Mouse (Mus musculus) activated CD4-positive, CD25-positive, alpha-beta regulatory T cell, adult 4 months (primary cell): ENCODE data around the gene Gm49359. TPM values are rescaled to one million over a fixed set of nuclear protein-coding genes. Genes with fewer than 3 reads are reported as not detected.
A peak's percentile ranks its signal among the peaks of the same experiment; 100 is the strongest.
"Not testable (repeated sequence)": the region's sequence is repeated elsewhere in the genome, so short reads cannot be mapped to it uniquely, and the experiment has no call there.

ENCODE experiments used
- ATAC-seq: one replicate; pipeline ENCODE4 v1.8.0; 2017
- polyA plus RNA-seq, 2 experiments: library from polyadenylated mRNA; unstranded; fragments of 100-300 nt; shearing (Covaris generic); gene quantifications; one replicate each; pipeline ENCODE4 v1.2.1; 2017

Gene Gm49359
- 10 to 100 TPM; 13.2 to 21.1 TPM for polyA plus RNA-seq

GRCm38 (mm10) chr13:62466424-62467334, at the start of gene Gm49359:
Gene Gm49359 (minus strand): TSS chr13:62466832.
- ATAC-seq = peak; percentile 100

DNA sequence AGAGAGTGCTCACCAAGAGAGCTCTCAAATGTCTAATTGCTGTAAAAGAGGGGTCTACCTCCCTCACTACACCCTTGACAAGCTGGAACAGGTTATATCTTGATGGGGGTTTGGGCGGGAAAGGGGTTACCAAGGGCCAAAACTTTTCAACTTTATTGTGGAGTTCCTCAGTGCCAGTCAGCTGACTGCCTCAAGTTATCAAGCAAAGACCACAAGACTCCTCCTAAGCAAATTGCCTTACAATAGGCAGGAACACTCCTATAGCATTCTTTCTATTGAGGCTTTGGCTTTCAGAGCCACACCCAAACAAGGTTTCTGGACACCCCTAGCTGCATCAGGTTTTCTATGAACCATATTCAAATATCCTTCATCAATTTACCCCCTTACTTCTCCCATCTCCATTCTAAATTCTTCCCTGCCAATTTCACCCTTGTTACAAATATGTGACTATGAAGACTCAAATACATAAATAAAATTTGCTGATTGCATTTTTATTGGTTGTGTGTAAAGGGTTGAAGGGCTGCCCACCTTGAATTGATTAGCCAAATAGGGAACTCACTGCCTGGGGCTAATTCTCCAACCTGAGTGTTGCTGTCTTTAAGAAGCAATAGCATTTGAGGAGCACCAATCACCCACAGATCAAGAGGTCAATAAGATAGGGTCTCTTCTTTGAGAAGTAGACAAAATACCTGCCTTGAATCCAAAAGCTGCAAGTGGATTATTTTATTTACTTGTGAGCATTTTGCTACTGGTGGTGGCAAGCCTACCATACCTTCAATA, 44.2 kb upstream of the Gm49359 start:
- not testable (repeated sequence) for ATAC-seq

- not testable (repeated sequence) for ATAC-seq
These were observed 6.0 kb upstream of the Gm49359 start for GRCm38 (mm10) chr13:62472661-62473060.

GRCm38 (mm10) chr13:62469947-62470346, 3.3 kb upstream of the Gm49359 start:
- not testable (repeated sequence) for ATAC-seq

Other genes starting within 250 kb of the Gm49359 start
- 1 to 10 TPM; 4.1 to 7.1 TPM for gene Gm3604, start 83.7 kb downstream of the Gm49359 start, polyA plus RNA-seq
- gene Zfp935, start 91.7 kb upstream of the Gm49359 start, polyA plus RNA-seq = 1 to 10 TPM; 1.1 to 4.9 TPM
- 10 to 100 TPM; 13.1 to 13.3 TPM for gene Zfp934, start 104.4 kb upstream of the Gm49359 start, polyA plus RNA-seq
- gene 6720489N17Rik, start 157.3 kb upstream of the Gm49359 start, polyA plus RNA-seq = 1 to 10 TPM; 3.9 to 8.3 TPM